Mouse (Mus musculus): ENCODE measurements around the gene Ifi207. TPM values are rescaled to one million over a fixed set of nuclear protein-coding genes. Genes with fewer than 3 reads are reported as not detected.

Ifi207 gene
- polyA plus RNA-seq, 1 experiment from 2014 or later = 0.06 TPM

Other genes starting within 250 kb of the Ifi207 start
- not detected in 2 replicates for gene Ifi214, start 205.8 kb downstream of the Ifi207 start, polyA plus RNA-seq (2016; fragmentation: Nextera tagmentation; extraction: Ambion mirVana)
- gene Ifi213, start 142.5 kb downstream of the Ifi207 start, polyA plus RNA-seq (2016; fragmentation: Nextera tagmentation; extraction: Ambion mirVana) = not detected in 2 replicates
- not detected in 2 replicates for gene Ifi209, start 110.8 kb downstream of the Ifi207 start, polyA plus RNA-seq (2016; fragmentation: Nextera tagmentation; extraction: Ambion mirVana)
- gene Ifi208, start 68.1 kb downstream of the Ifi207 start, polyA plus RNA-seq (2016; fragmentation: Nextera tagmentation; extraction: Ambion mirVana) = not detected in 2 replicates
- 0.30 and 0.37 TPM in 2 replicates for gene Ifi204, start 25.2 kb upstream of the Ifi207 start, polyA plus RNA-seq (2016; fragmentation: Nextera tagmentation; extraction: Ambion mirVana)
- gene Ifi211, start 171.3 kb upstream of the Ifi207 start, polyA plus RNA-seq (2016; fragmentation: Nextera tagmentation; extraction: Ambion mirVana) = 0.26 TPM in 2 replicates
- 0.12 TPM in 1 of 2 replicates, not detected in the other for gene Mndal, start 200.7 kb upstream of the Ifi207 start, polyA plus RNA-seq (2016; fragmentation: Nextera tagmentation; extraction: Ambion mirVana)
- gene Ifi203, start 200.9 kb upstream of the Ifi207 start, polyA plus RNA-seq (2016; fragmentation: Nextera tagmentation; extraction: Ambion mirVana) = 0.05 TPM in 1 of 2 replicates, not detected in the other
- not detected in 2 replicates for gene Ifi202b, start 241.0 kb upstream of the Ifi207 start, polyA plus RNA-seq (2016; fragmentation: Nextera tagmentation; extraction: Ambion mirVana)

Measured in forebrain, embryonic 10.5 days (tissue).